Mouse (Mus musculus) mouse embryonic stem cell (cell line): ENCODE data around the gene Popdc2.

ENCODE experiments used
- in situ Hi-C, 2 experiments: fragments of 300-500 bp; cut with MboI; formaldehyde crosslinking; loops; 1 replicate in 1 of 2; 3 replicates in 1 of 2; pipeline ENCODE4 v1.14.3; 2019 to 2020; ENCODE audit warnings: low sequenced_read_pairs in 2 of 2, low pct_unique_long_range_greater_than_20kb in 1 of 2, mixed read lengths in 1 of 2; ENCODE audit not compliant: unreplicated experiment in 1 of 2

Popdc2 gene

DNA sequence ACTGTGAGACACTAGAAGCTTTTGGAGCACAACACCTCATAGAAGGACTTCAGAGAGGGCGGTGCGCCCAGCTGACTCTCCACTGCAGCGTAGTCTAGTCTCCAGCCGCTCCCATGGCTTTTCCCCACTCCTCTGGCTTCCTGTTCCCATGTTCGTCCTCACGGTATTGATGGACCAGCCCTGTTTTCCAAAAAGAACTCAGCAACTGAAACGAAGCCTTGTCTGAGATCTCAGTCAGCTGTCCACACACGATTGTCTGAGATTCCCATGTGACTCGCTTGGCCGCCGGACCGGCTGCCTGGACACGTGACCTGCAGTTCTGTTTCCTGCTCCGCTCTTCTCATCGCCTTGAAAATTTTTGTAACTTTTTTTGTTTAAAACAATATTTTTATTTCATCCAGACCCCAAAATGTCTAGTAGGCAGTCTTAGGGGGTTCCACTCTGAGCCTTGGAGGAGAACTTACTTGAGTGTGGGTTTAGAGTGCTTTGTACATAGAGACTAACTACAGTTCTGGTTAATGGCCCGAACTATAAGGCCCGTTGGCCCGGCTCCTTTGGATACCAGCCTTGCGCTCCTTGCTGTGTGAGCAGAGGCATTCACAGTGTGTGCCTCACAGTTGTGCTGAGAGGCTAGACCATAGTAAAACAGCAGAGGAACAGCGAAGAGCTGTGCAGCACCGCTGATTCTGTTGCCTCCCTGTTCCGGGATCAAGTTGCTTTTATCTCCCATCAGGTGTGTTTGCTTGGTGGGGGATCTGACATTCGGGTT lies 30.3 kb downstream of the Popdc2 start:
- in situ Hi-C loops = no loop called here

DNA sequence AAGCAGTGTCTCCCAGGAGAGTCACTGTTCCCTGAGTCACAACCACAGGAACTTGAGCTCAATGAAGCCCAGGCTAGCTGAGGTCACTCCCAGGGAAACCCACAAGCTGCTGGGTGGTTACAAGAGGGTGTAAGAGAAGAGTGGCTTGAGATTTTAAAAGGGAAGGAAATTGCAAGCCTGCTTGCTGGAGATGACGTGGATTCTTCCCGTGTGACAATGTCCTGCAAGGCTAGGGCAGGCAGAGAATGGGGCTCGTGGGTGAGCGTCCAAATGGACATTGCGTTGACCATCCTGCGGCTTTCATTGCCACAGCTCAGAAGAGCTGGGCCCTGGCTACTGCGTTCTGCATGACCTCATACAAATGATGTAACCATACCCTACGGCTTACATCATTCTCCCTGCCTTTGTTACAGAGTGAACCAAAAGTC lies 32.2 kb downstream of the Popdc2 start:
- in situ Hi-C loops = no loop called here

DNA sequence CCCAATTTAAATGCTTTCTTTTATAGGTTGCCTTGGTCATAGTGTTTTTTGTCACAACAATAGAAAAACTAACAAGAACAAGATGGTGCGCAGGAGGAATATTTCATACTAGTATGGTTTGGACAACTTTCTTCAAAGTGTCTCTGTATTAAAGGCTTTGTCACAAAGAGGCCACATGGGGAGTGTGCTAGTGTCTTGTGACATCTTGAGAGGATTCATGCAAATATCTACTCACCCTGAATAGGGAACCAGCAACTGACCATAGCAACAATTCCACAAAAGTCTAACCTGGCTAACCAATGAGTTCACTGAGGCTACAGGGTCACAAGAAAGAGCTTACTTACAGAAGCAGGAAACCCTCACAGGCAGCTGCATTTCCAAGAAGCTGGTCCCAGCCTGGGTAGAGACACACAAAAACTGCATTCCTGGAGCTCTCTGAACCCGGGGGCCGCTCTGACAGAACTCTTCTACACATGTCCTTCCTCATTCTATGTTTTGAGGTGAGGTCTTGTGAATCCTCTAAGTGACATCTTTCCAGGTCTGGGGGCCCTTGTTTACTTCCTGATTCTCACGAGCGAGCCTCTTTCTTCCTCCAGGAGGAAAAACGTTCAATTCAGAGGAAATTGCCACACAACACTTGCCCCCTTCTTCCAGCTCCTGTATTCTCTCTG lies 33.2 kb downstream of the Popdc2 start:
- in situ Hi-C loops = no loop called here

DNA sequence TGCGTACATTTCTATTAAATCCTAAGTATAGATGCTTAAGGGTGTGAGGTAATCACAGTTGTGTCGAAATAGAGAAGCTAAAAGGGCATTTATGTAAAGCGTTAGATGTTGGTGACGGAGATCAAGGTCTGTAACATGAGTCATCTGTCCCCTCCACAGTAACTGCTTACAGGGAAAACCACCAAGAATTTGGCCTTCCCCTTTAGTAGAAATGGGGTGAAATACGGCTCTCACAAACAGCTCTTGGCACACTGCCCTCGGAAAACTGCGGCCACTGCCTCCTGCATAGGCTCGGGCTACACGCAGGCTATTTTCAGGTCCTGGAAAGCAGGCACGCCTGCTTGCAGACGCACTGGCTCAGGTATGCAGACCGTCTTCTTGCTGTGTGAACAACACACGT lies 34.1 kb downstream of the Popdc2 start:
- in situ Hi-C loops = no loop called here

DNA sequence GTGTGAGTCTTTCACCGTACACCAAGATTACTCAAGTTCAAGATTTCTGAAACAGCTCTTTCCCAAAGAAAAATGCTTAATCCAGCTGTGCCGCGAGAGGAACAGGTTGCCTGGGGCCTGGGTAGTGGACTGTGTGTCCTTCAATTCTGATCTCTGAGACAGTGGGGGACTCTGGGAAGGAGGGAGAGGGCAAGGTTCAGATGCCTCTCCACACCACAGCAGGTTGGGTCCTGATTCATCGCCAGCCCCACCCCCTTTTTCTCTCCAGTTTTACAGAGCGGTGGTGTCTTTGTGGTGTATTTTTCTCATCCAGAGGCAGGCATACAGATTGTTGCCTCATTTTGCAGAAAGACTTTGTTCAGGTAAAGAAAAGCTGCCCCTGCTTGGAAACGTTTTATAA lies 36.3 kb downstream of the Popdc2 start:
- in situ Hi-C loops = no loop called here

DNA sequence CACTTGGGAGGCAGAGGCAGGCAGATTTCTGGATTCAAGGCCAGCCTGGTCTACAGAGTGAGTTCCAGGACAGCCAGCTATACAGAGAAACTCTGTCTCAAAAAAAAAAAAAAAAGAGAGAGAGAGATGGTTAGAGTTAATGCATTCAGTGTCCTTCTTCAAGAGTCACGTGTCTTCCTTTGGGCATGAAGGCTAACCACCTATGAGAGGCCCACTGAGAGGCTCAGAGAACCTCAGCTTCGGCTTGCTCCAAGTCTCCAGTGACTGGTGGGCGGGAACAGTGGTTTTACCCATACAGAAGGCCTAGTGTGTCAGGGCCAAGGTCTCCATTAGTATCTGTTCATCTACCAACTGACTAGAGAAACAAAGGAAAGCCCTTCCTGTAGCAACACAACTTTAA lies 37.1 kb downstream of the Popdc2 start:
- in situ Hi-C loops = no loop called here

DNA sequence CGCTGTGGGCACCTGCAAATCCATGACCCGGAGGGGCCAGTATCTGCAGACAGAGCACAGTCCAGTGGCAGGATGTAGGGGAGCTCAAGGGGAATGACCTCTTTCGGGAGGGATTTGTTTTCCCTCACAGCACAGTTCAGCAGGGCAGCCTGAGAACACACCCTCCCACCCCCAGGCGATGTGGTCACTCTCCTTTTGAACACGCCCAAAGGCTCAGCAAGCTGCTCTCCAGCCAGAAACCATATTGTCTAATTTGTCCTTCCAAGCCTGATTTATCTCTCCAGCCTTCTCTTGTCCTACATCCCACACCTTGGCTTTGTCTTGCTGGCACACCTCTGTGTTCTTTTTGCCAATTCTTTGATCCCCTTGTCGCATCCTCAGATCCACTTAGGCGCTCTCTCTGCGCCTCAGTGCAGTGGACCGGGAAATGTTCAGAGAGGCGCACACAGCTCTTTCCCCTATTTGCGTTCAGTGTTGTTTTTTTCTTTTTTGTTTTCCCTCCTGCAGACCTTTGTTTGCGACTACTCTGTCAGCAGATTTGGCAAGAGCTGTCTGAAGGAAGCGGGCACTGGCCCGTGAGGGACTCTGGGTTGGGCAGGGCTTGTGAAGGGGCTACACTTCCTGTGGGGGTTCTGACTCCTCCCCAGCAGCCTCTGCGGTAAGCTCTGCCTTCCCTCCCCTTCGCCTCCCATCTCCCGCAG lies 37.7 kb downstream of the Popdc2 start:
- in situ Hi-C loops = no loop called here

DNA sequence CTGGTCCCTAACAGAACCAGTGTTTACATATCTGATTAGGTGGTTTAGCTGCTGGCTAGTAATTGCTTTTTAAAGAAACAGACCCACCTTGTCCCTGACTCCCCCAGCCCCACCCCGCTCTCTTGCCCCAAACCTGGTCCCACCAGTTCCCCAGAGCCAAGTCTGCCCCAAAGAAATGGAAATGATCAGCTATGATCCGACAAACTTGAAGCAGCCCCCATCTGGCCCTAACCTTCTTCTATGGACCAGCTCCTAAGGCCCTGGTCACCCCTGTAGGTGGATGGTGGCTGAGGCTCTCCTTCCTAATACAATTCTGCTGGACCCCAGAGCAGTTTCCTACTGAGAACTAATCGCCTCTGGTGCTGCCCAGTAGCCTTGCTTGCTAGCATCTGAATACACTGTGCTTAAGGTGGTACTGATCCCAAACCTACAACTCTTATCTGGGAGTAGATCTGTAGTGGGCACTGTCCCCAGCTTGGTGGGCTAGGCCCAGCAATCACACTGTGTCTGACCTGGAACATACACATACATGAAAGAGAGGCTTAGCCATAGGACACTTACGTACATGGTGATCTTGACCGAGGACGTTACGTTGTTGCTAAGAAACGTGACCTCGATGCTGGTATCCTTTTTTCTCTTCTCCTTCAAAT lies 38.4 kb downstream of the Popdc2 start:
- in situ Hi-C loops = no loop called here

DNA sequence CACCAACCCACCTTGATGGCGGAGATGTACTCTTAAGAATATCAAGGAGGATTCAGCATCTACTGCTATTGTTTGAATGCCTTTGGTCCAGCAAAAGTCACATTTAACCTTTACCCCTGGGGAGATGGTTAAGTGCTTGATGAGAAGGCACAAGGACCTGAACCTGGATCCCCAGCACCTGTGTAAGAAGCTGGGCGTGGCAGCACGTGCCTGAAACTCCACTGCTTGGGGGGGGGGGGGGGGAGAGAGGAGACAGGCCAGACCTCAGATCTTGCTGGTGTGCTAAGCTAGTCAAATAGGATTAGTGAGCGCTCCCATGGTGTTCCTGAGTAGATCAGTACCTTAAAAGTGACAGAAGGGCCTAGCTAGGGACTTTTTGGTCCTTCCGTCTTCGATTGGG lies 39.5 kb downstream of the Popdc2 start:
- in situ Hi-C loops = no loop called here

DNA sequence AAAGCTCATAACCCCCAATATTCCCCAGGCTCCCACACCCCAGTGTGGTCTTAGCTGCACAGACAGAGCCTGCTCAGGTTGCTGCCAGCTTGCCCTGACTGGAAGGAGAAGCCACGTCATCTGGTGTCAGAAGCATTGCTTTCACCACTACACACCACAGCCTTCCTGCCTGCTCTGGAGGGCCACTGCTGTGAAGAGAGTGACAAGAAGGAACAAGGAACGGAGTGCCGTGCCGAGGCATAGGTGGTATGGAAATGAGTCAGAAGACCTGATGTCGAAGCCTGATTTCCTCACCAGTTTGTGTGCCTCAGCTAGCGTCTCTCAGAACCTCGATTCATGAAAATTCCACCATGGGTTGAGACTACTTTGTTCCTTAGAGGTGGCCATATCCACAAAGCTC lies 41.6 kb downstream of the Popdc2 start:
- in situ Hi-C loops = no loop called here

DNA sequence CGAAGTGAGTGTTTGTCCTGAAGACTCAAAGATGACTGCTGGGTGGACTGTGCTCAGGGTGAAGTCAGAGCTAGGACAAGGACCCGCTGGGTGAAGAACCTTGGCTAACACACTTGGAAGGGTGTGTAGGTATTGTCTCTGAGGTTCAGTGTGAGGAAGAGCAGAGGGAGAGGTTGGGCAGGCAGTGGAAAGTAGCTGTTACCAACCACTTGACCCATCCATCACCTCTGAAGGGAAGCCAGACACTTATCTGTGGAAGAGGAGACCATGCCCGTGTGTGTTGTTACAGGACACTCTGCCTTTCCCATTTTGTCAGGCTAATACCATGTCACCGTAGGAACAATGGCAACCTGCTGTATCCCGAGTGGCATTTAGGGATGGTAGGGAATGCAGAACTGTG lies 44.3 kb downstream of the Popdc2 start:
- in situ Hi-C loops = no loop called here

DNA sequence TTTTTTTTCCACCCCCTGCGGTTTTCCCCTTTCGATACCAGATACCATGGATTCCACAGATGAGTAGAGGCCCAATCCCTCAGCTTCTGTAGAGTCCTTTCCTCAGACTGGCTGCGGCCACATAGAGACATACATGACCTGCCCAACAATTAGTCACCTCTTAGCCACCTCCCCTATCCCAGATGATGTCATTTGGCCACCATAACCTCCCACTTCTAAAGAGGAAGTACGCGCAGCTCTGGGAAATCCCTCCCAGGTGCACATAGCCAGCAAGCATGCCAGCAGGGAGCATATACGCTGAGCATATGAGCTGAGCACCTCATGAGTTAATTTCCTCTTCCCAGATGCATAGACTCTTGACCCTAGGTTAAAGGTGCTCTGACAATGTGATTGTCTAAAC lies 44.7 kb downstream of the Popdc2 start:
- in situ Hi-C loops = no loop called here

DNA sequence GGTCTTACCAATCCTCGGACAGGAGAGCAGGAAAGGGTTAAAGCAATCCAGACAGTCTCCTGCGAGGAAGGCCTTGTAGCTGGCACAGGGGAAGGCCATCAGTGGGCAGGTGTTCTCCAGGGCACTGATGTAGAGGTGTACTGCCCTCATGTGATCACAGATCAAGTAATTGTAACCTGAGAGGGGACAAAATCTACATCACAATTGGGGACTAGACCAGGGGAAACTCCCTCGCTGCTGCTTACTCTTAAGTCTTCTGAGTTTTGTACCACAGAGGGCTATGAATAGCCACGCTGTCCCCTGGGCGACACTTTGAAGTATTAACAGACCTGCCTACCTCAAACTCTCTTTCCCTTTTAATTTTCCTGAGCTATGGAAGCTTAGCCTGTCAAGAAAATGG lies 45.6 kb downstream of the Popdc2 start:
- in situ Hi-C loops = no loop called here

DNA sequence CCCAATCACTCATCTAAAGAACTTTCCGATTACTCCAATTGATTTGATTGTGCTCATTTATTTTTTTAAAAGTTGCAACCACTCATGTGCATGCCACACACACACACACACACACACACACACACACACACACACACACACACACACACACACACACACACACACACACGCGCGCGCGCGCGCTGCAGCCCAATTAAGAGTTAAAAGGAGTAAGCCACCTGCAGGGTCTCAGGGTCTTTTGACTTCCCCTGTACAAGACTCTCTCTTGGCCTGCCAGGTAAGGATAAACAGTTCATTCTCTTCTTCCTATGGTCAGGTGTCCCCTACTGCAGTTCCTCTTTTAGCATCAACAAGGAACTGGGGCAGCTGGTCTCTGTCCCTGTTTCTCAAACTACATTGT lies 46.4 kb downstream of the Popdc2 start:
- in situ Hi-C loops = no loop called here

DNA sequence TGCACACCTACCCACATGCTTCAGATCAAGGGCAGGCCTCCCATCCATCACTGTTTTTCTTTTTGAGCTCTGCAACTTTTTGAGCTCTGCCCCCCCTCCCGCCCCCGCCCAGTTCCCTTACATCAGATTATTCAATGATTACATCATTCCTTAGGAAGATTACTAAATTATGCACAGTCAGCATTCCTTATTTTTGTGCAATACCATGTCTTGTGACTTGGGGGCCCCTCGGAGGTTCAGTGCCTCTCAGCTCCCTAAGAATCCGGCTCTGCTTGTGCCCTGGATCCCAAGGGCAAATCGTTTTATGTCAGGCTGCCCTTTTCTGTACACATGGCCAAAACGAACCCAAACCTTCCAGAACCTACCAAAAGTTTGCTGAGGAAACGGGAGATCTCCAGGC lies 52.9 kb downstream of the Popdc2 start:
- in situ Hi-C loops = no loop called here

DNA sequence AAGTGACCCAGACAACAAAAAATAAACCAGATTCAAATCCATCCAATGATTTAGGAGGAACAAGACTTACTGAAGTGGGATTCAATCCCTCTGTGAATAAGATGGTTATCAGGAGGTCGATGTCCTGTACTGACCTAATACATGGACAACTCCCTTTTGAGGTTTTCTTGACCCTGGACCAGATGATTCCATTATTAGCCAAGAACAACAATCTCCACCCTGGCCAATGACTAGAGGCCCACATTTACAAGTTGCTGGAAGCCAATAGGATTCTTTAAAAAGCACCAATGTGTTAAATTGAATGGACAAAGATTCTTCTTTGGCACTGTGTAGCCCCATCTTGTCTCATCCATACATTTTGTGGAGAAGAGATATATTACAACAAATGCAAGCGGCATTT lies 63.4 kb downstream of the Popdc2 start:
- in situ Hi-C loops = no loop called here

DNA sequence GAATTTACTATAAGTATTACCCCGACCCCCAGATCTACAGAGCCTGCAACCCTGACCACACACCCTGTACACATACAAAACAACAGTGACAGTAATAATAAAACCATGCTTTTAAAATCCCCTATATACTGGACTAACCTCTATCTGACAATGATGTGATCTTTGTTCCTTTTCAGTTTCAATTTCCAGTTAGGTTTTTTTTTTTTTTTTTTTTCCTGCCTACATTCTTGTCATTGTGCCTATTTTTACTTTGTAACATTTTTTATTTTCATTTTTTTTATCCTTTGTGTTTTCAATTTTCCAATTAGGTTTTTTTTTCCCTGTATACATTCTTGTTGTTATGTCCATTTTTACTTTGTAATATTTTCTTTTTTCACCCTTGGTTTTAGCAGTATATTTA lies 63.8 kb downstream of the Popdc2 start:
- in situ Hi-C loops = no loop called here
